Mouse (Mus musculus) neural tube, embryonic 14.5 days (tissue): ENCODE results near the gene Grik3. TPM values are rescaled to one million over a fixed set of nuclear protein-coding genes. Genes with fewer than 3 reads are reported as not detected.

ENCODE experiments used
- ATAC-seq: fragments of 200-750 bp; cut with Nextera tagmentation; 2 replicates; pipeline ENCODE4 v1.8.0; 2017; ENCODE audit warnings: low read depth, mild to moderate bottlenecking, moderate TSS enrichment, moderate library complexity
- H3K27ac ChIP-seq: fragments of 300-500 bp; sonication (generic); 2 replicates; pipeline ENCODE4 v1.5.1; 2014; ENCODE audit warnings: low read depth, mild to moderate bottlenecking, control low read depth, low read length, moderate library complexity, mixed read lengths
- H3K27me3 ChIP-seq: fragments of 300-500 bp; sonication (generic); 2 replicates; pipeline ENCODE4 v1.6.1; 2014; ENCODE audit warnings: low read length; ENCODE audit not compliant: control insufficient read depth, insufficient read depth
- H3K36me3 ChIP-seq: fragments of 300-500 bp; sonication (generic); 2 replicates; pipeline ENCODE4 v1.6.1; 2014; ENCODE audit warnings: low read length, mixed read lengths; ENCODE audit not compliant: control insufficient read depth, insufficient read depth
- H3K4me1 ChIP-seq: fragments of 300-500 bp; sonication (generic); 2 replicates; pipeline ENCODE4 v1.6.1; 2014; ENCODE audit warnings: low read length; ENCODE audit not compliant: control insufficient read depth, insufficient read depth
- H3K4me2 ChIP-seq: fragments of 300-500 bp; sonication (generic); 2 replicates; pipeline ENCODE4 v1.6.1; 2014; ENCODE audit warnings: mild to moderate bottlenecking, low read depth, low read length, control low read depth
- H3K4me3 ChIP-seq: fragments of 300-500 bp; sonication (generic); 2 replicates; pipeline ENCODE4 v1.5.1; 2014; ENCODE audit warnings: low read depth, low read length, control low read depth, mixed read lengths
- H3K9ac ChIP-seq: fragments of 300-500 bp; sonication (generic); replicated peaks from 2 replicates; pipeline ENCODE4 v1.6.1; 2014; ENCODE audit warnings: low read depth, mild to moderate bottlenecking, control low read depth, low read length, mixed read lengths
- H3K9me3 ChIP-seq: fragments of 300-500 bp; sonication (generic); 2 replicates; pipeline ENCODE4 v1.6.1; 2016; ENCODE audit warnings: low read length; ENCODE audit not compliant: control insufficient read depth
- WGBS: fragments of 180-500 bp; shearing (Covaris S2); extraction: QIAGEN DNeasy Blood & Tissue Kit; methylation state at CpG from one replicate; pipeline ENCODE4 v1.1.7; 2014; 5-methylcytosine and 5-hydroxymethylcytosine counted together
- polyA plus RNA-seq: library from polyadenylated mRNA; unstranded; fragments of >200 nt; fragmentation: Nextera tagmentation; extraction: Ambion mirVana; gene quantifications from 2 replicates; pipeline ENCODE4 v1.2.1, GENCODE M21; 2014

The Grik3 gene
- polyA plus RNA-seq, 1 experiment from 2014 or later, result 8.0 TPM

DNA sequence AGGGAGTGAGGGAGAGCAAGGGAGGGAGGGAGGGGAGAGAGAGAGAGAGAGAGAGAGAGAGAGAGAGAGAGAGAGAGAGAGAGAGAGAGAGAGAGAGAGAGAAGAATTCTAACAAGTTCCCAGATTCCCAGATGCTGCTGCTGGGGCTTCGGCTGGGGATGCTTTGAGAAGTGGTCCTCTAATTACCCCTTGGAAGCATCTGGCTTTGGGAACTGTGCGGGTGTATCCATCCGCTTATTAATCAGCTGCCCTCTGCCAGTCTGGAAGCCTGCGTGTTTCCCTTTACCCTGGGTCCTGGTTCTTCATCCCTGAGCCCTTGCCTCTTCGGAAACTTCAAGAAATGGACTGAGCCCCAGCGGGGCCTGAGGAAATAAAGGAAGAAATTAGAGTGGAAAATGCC, 204.9 kb downstream of the Grik3 start:
- peaks cover 2% of the 10 kb centered on the region; the same call in 1 of the 2 replicates for H3K27me3 ChIP-seq
- H3K36me3 ChIP-seq, result no peaks in the 10 kb centered on the region
- H3K9ac ChIP-seq, result no peak overlapping the region
- H3K4me3 ChIP-seq, result no peak overlapping the region
- ATAC-seq, result no peak
- no peaks in the 10 kb centered on the region for H3K9me3 ChIP-seq
- 17% methylated on average over 6 of the region's 6 CpGs for WGBS
- H3K4me1 ChIP-seq, result peaks cover 27% of the 10 kb centered on the region
- H3K27ac ChIP-seq, result no peak overlapping the region
- H3K4me2 ChIP-seq, result no peak overlapping the region

- Histone ChIP-seq H3K36me3 (no peaks in the 10 kb centered on the region), H3K27ac (peak overlapping the region; percentile 22; the same call in 1 of the 2 replicates), H3K9ac (no peak overlapping the region), H3K4me3 (no peak overlapping the region), H3K4me1 (peaks cover 29% of the 10 kb centered on the region), H3K9me3 (no peaks in the 10 kb centered on the region), H3K27me3 (peaks cover 2% of the 10 kb centered on the region; the same call in 1 of the 2 replicates), H3K4me2 (no peak overlapping the region)
- 8% methylated on average over 18 of the region's 18 CpGs for WGBS
- peak; percentile 95 for ATAC-seq
Measured at GRCm38 (mm10) chr4:125696182-125696939, 205.9 kb downstream of the Grik3 start.

DNA sequence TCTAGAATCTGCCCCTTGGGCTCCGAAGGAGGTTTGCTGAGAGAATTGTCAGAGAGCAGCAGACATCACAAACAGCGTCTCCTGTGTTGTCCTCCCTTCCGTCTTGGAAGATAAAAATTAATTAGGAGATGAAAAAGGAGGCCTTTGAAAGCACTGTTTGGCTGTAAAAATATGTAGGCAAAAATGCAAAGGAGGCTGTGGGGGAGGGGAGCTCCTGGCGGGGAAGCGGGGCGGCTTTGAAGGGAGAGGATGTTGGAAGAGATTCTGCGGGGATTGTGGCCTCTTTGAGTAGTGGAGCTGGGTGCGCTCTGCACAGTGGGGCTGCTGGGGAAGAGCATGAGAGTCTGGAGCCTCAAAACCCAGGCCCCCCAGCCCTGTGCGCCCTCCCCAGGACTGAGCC, 207.1 kb downstream of the Grik3 start:
- H3K27ac ChIP-seq, result no peak overlapping the region
- no peaks in the 10 kb centered on the region for H3K36me3 ChIP-seq
- peaks cover 29% of the 10 kb centered on the region for H3K4me1 ChIP-seq
- no peaks in the 10 kb centered on the region for H3K9me3 ChIP-seq
- H3K9ac ChIP-seq, result no peak overlapping the region; the same call in 1 of the 2 replicates
- 22% methylated on average over 9 of the region's 9 CpGs for WGBS
- H3K4me2 ChIP-seq, result no peak overlapping the region
- H3K4me3 ChIP-seq, result no peak overlapping the region
- H3K27me3 ChIP-seq, result peaks cover 2% of the 10 kb centered on the region; the same call in 1 of the 2 replicates
- ATAC-seq, result no peak

- no peak overlapping the region for H3K4me3 ChIP-seq
- H3K36me3 ChIP-seq, result no peaks in the 10 kb centered on the region
- peaks cover 2% of the 10 kb centered on the region; the same call in 1 of the 2 replicates for H3K27me3 ChIP-seq
- H3K9ac ChIP-seq, result no peak overlapping the region
- no peaks in the 10 kb centered on the region for H3K9me3 ChIP-seq
- WGBS, result 91% methylated on average over 7 of the region's 7 CpGs
- no peak overlapping the region for H3K27ac ChIP-seq
- H3K4me2 ChIP-seq, result no peak overlapping the region
- no peak for ATAC-seq
- H3K4me1 ChIP-seq, result peaks cover 32% of the 10 kb centered on the region
Measured at GRCm38 (mm10) chr4:125699056-125699455, 208.6 kb downstream of the Grik3 start.

DNA sequence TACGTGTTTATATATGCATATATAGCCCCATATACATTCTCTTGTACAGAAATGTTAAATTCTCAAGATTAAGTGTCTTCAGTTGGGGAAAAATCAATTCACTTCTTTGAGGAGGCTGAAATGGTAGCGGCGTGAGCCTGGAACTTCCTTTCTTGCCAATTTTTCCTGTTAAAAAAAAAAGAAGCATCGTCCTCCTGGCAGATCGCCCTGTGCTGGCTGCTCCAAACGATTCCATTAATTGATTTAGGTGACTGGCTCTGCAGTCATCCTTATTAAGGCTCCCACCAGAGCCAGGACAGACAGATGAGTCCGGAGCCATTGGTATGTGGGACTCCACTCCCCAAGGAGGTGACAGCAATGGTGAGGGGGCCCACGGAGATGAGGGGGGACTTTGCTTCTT, 209.8 kb downstream of the Grik3 start:
- H3K27me3 ChIP-seq, result peaks cover 2% of the 10 kb centered on the region; the same call in 1 of the 2 replicates
- 42% methylated on average over 8 of the region's 8 CpGs for WGBS
- H3K36me3 ChIP-seq, result no peaks in the 10 kb centered on the region
- no peak for ATAC-seq
- H3K9ac ChIP-seq, result no peak overlapping the region
- H3K27ac ChIP-seq, result no peak overlapping the region
- peaks cover 32% of the 10 kb centered on the region for H3K4me1 ChIP-seq
- H3K4me2 ChIP-seq, result no peak overlapping the region
- H3K4me3 ChIP-seq, result no peak overlapping the region
- H3K9me3 ChIP-seq, result no peaks in the 10 kb centered on the region

GRCm38 (mm10) chr4:125702607-125703309, 212.3 kb downstream of the Grik3 start:
- Histone ChIP-seq H3K4me1 (peaks cover 9% of the 10 kb centered on the region), H3K9me3 (no peaks in the 10 kb centered on the region), H3K9ac (no peak overlapping the region), H3K36me3 (no peaks in the 10 kb centered on the region), H3K4me3 (no peak overlapping the region), H3K27me3 (peaks cover 2% of the 10 kb centered on the region; the same call in 1 of the 2 replicates), H3K4me2 (no peak overlapping the region), H3K27ac (peak overlapping the region; percentile 39)
- peak; percentile 87 for ATAC-seq
- WGBS, result 64% methylated on average over 12 of the region's 12 CpGs

DNA sequence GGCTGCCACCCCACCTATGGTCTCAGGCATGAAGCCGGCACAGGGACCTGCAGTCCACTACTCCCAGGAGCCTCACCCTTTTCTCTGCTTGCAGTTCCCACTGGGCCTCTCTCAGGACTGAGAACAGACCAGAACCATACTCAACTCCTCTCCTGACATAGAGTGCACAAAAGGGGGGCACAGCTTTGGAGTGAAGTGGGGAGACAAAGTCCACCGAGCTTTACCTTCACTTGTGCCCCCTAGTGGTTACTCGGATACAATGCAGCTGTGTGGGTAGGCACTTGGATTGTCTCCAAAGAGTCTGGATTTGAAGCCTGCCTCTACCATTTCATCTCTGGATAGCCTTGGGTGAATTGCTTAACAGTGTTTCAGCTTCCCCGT, 212.8 kb downstream of the Grik3 start:
- no peaks in the 10 kb centered on the region; the same call in 1 of the 2 replicates for H3K36me3 ChIP-seq
- H3K27me3 ChIP-seq, result peaks cover 1% of the 10 kb centered on the region; the same call in 1 of the 2 replicates
- WGBS, result 40% methylated on average over 4 of the region's 4 CpGs
- no peak overlapping the region for H3K4me3 ChIP-seq
- peaks cover 7% of the 10 kb centered on the region; the same call in 1 of the 2 replicates for H3K4me1 ChIP-seq
- H3K9ac ChIP-seq, result no peak overlapping the region
- no peaks in the 10 kb centered on the region for H3K9me3 ChIP-seq
- peak overlapping the region; percentile 39; the same call in 1 of the 2 replicates for H3K27ac ChIP-seq
- peak; percentile 44; the same call in 1 of the 2 replicates for ATAC-seq
- no peak overlapping the region for H3K4me2 ChIP-seq

DNA sequence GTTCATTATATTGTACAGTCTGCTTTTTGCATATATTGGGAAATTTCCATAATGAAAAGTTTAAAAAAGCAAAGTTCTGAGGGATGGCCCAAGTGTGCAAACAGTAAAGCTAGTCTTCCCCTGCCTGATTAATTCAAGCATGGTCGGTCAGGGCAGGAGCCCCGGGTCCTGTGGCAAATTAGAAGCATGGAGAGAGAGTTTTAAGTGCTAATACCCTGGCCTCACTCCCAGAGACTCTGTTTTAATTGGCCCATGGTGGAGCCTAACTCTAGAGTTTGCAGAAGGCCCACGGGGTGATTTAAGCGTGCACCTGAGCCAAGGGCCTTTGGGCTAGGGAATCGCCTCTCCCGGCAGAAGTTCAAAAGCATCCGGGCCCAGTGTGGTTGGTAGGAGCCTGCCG, 215.2 kb downstream of the Grik3 start:
- H3K9ac ChIP-seq, result no peak overlapping the region
- no peak overlapping the region for H3K4me3 ChIP-seq
- no peak overlapping the region for H3K27ac ChIP-seq
- WGBS, result 50% methylated on average over 8 of the region's 8 CpGs
- H3K36me3 ChIP-seq, result no peaks in the 10 kb centered on the region; the same call in 1 of the 2 replicates
- H3K4me1 ChIP-seq, result 0 out of 2 replicates have a peak, but pooled peaks cover 3% of the 10 kb centered on the region
- H3K9me3 ChIP-seq, result no peaks in the 10 kb centered on the region
- no peak for ATAC-seq
- H3K4me2 ChIP-seq, result no peak overlapping the region
- no peaks in the 10 kb centered on the region for H3K27me3 ChIP-seq

DNA sequence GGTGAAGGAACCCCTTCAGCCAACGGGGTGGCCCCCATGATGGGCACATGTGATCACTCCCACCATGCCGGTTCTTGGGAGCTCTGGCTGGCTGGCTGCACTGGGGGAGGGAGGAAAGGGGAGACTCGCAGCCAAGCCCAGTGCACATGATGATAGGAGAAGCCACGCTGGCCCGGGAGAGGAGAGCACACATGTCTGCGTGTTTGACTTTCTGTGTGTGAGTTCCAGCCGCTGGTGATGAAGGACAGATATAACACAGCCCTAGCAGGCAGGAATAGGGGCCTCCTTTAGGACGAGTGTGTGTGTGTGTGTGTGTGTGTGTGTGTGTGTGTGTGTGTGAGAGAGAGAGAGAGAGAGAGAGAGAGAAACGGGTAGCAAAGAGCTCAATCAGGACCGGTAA, 219.2 kb downstream of the Grik3 start:
- Histone ChIP-seq H3K9ac (no peak overlapping the region), H3K4me1 (no peaks in the 10 kb centered on the region), H3K27me3 (no peaks in the 10 kb centered on the region), H3K27ac (no peak overlapping the region), H3K36me3 (no peaks in the 10 kb centered on the region; the same call in 1 of the 2 replicates), H3K4me2 (no peak overlapping the region), H3K9me3 (no peaks in the 10 kb centered on the region), H3K4me3 (no peak overlapping the region)
- 89% methylated on average over 9 of the region's 10 CpGs for WGBS
- no peak for ATAC-seq
